Mouse (Mus musculus): ENCODE results near the gene Atp6v1fnb.

The Atp6v1fnb gene

GRCm38 (mm10) chr6:29467583-29468354, 3.5 kb upstream of the Atp6v1fnb start, which contains the start of gene Atp6v1f:
TSS of gene Atp6v1f (plus strand) at chr6:29467718.
- peak; percentile 95 for DNase-seq

- peak; percentile 58 for DNase-seq
These were observed 2.4 kb upstream of the Atp6v1fnb start for GRCm38 (mm10) chr6:29468851-29469250.

GRCm38 (mm10) chr6:29473941-29474691, 2.9 kb downstream of the Atp6v1fnb start:
- peak; percentile 90 for DNase-seq

- DNase-seq, result peak; percentile 83
These were observed 3.5 kb downstream of the Atp6v1fnb start for GRCm38 (mm10) chr6:29474736-29475135.

GRCm38 (mm10) chr6:29482691-29483090, 11.5 kb downstream of the Atp6v1fnb start:
- no peak for DNase-seq

- DNase-seq, result peak; percentile 60
These were observed 13.7 kb downstream of the Atp6v1fnb start for GRCm38 (mm10) chr6:29484716-29485559.

- no peak for DNase-seq
These were observed 14.7 kb downstream of the Atp6v1fnb start for GRCm38 (mm10) chr6:29485951-29486350.

GRCm38 (mm10) chr6:29494101-29494500, 22.9 kb downstream of the Atp6v1fnb start:
- DNase-seq, result peak; percentile 43

GRCm38 (mm10) chr6:29496270-29496669, 25.0 kb downstream of the Atp6v1fnb start:
- no peak for DNase-seq

GRCm38 (mm10) chr6:29497791-29498190, 26.6 kb downstream of the Atp6v1fnb start:
- DNase-seq, result no peak

GRCm38 (mm10) chr6:29500177-29500576, 28.9 kb downstream of the Atp6v1fnb start:
- no peak for DNase-seq

GRCm38 (mm10) chr6:29500810-29501209, 29.6 kb downstream of the Atp6v1fnb start:
- DNase-seq, result no peak

- peak; percentile 55 for DNase-seq
These were observed 30.4 kb downstream of the Atp6v1fnb start for GRCm38 (mm10) chr6:29501599-29501998.

- no peak for DNase-seq
These were observed 34.3 kb downstream of the Atp6v1fnb start for GRCm38 (mm10) chr6:29505493-29505892.

GRCm38 (mm10) chr6:29506834-29507233, 35.6 kb downstream of the Atp6v1fnb start:
- DNase-seq, result no peak

- peak; percentile 85 for DNase-seq
These were observed 36.4 kb downstream of the Atp6v1fnb start, which contains the start of gene Kcp for GRCm38 (mm10) chr6:29507447-29508309. TSS of gene Kcp (minus strand) at chr6:29507952.

GRCm38 (mm10) chr6:29509086-29509485, 37.8 kb downstream of the Atp6v1fnb start:
- no peak for DNase-seq

GRCm38 (mm10) chr6:29513284-29513683, 42.0 kb downstream of the Atp6v1fnb start:
- peak; percentile 86 for DNase-seq

- peak; percentile 78 for DNase-seq
These were observed 45.9 kb downstream of the Atp6v1fnb start for GRCm38 (mm10) chr6:29517139-29517538.

GRCm38 (mm10) chr6:29522626-29523300, 51.5 kb downstream of the Atp6v1fnb start:
- DNase-seq, result peak; percentile 83

Measured in kidney, adult 9 months (tissue).